Mouse (Mus musculus): ENCODE results near the gene Fgd6.

DNA sequence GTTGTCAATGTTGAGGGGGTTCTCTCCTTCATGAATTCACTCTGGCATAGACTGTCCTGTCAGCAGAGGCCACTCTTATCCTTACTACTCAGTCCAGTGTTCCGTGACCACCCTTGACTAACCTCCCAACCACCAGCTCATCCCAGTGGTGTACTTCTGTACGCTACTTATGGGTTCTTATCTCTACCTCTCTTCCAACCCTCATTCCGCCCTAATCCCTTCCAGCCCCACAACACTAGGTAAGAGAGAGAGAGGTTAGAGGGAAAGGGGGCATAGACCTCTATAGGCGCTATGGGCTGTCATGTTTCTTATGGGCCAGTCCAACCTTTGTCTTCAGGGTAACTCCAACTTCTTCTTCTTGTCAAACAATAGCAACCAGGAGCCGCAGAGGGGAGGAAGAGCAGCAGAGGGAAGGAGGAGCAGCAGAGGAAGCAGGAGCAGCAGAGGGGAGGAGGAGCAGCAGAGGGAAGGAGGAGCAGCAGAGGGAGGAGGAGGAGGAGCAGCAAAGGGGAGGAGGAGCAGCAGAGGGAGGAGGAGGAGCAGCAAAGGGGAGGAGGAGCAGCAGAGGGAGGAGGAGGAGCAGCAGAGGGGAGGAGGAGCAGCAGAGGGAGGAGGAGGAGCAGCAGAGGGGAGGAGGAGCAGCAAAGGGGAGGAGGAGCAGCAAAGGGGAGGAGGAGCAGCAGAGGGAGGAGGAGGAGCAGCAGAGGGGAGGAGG, 125.4 kb downstream of the Fgd6 start:
- TF ChIP-seq CTCF (IDR thresholded peaks at IDR 0.05 in 2 of 3, conservative IDR thresholded peaks at IDR 0.05 in 1 of 3; ENCODE audit: control insufficient read depth in 1 of 3, insufficient read depth in 1 of 3, low read depth in 2 of 3, low read length in 3 of 3, poor library complexity in 1 of 3, severe bottlenecking in 1 of 3), result no peak
- no peak for TF ChIP-seq POLR2A (IDR thresholded peaks at IDR 0.05; ENCODE audit: control insufficient read depth in 1 of 2, insufficient read depth in 1 of 2, low read depth in 1 of 2, low read length in 2 of 2, poor library complexity in 1 of 2)
- no peak for TF ChIP-seq USF2 (IDR thresholded peaks at IDR 0.05; ENCODE audit: borderline replicate concordance in 1 of 2, insufficient read depth in 1 of 2, low read depth in 1 of 2, low read length in 2 of 2)
- TF ChIP-seq ELF1 (IDR thresholded peaks at IDR 0.05; ENCODE audit: low read depth, low read length), result no peak
- no peak for TF ChIP-seq ZNF384 (IDR thresholded peaks at IDR 0.05; ENCODE audit: low read depth, low read length)
- TF ChIP-seq POLR2AphosphoS5 (IDR thresholded peaks at IDR 0.05; ENCODE audit: borderline replicate concordance, low read depth, low read length), result no peak
- no peak for TF ChIP-seq NRF1 (IDR thresholded peaks at IDR 0.05; ENCODE audit: insufficient read depth, low read depth, low read length, poor library complexity, severe bottlenecking)
- TF ChIP-seq TCF12 (IDR thresholded peaks at IDR 0.05; ENCODE audit: low read depth, low read length), result no peak
- no peak for TF ChIP-seq SMC3 (IDR thresholded peaks at IDR 0.05; ENCODE audit: low read depth, low read length)
- no peak for TF ChIP-seq RAD21 (IDR thresholded peaks at IDR 0.05; ENCODE audit: low read depth, low read length)

Measured in MEL (cell line).